Mouse (Mus musculus) adrenal gland, postnatal 25 days (tissue): ENCODE results near the gene Zfp292. TPM values are rescaled to one million over a fixed set of nuclear protein-coding genes. Genes with fewer than 3 reads are reported as not detected.
"Not testable (repeated sequence)": the region's sequence is repeated elsewhere in the genome, so short reads cannot be mapped to it uniquely, and the experiment has no call there.

Experiments
- DNase-seq: peaks from one replicate; pipeline ENCODE4 v3.0.0; 2021; ENCODE audit warnings: mixed read lengths
- long read RNA-seq: library from polyadenylated mRNA; stranded (forward); transcript quantifications from one replicate; pipeline ENCODE4 v2.0.0, GENCODE M21; 2021
- total RNA-seq: library from RNA; stranded (reverse); gene quantifications from 2 replicates; pipeline ENCODE4 v1.2.3, GENCODE M21; 2021

Gene Zfp292
- 22.6 TPM in 2 replicates for total RNA-seq
- long read RNA-seq, full-length matches to known transcripts: 3 of 5 reads
- long read RNA-seq, partial matches to known transcripts: 0 of 5 reads
- long read RNA-seq, other reads (novel, unspliced or antisense): 2 of 5 reads

GRCm38 (mm10) chr4:34882818-34883217, at the start of gene Zfp292:
TSS of gene Zfp292 (minus strand) at chr4:34882960.
- DNase-seq: peak; percentile 94

- not testable (repeated sequence) for DNase-seq
Observed at GRCm38 (mm10) chr4:34928386-34928785, 45.6 kb upstream of the Zfp292 start.

- peak; percentile 15 for DNase-seq
Observed at GRCm38 (mm10) chr4:34922177-34922870, 39.6 kb upstream of the Zfp292 start.

- no peak for DNase-seq
Observed at GRCm38 (mm10) chr4:34917400-34917799, 34.6 kb upstream of the Zfp292 start.

GRCm38 (mm10) chr4:34912171-34912570, 29.4 kb upstream of the Zfp292 start:
- no peak for DNase-seq

- no peak for DNase-seq
Observed at GRCm38 (mm10) chr4:34911401-34911800, 28.6 kb upstream of the Zfp292 start.

- no peak for DNase-seq
Observed at GRCm38 (mm10) chr4:34908127-34908526, 25.4 kb upstream of the Zfp292 start.

GRCm38 (mm10) chr4:34907026-34907425, 24.3 kb upstream of the Zfp292 start:
- no peak for DNase-seq

- no peak for DNase-seq
Observed at GRCm38 (mm10) chr4:34906151-34906550, 23.4 kb upstream of the Zfp292 start.

GRCm38 (mm10) chr4:34905396-34905795, 22.6 kb upstream of the Zfp292 start:
- DNase-seq: no peak

- not testable (repeated sequence) for DNase-seq
Observed at GRCm38 (mm10) chr4:34901582-34901981, 18.8 kb upstream of the Zfp292 start.

- DNase-seq: no peak
Observed at GRCm38 (mm10) chr4:34901166-34901565, 18.4 kb upstream of the Zfp292 start.

- DNase-seq: no peak
Observed at GRCm38 (mm10) chr4:34900155-34900554, 17.4 kb upstream of the Zfp292 start.

- DNase-seq: no peak
Observed at GRCm38 (mm10) chr4:34899322-34899721, 16.6 kb upstream of the Zfp292 start.

- DNase-seq: no peak
Observed at GRCm38 (mm10) chr4:34898497-34898896, 15.7 kb upstream of the Zfp292 start.

GRCm38 (mm10) chr4:34893479-34893878, 10.7 kb upstream of the Zfp292 start, which contains the start of gene Cga:
TSS of gene Cga (plus strand) at chr4:34893779.
- no peak for DNase-seq

GRCm38 (mm10) chr4:34889812-34890185, 7.0 kb upstream of the Zfp292 start:
- DNase-seq: no peak

- no peak for DNase-seq
Observed at GRCm38 (mm10) chr4:34889101-34889811, 6.5 kb upstream of the Zfp292 start.

- no peak for DNase-seq
Observed at GRCm38 (mm10) chr4:34887295-34887694, 4.5 kb upstream of the Zfp292 start.

- peak; percentile 77 for DNase-seq
Observed at GRCm38 (mm10) chr4:34886490-34887111, 3.8 kb upstream of the Zfp292 start.

GRCm38 (mm10) chr4:34885631-34886351, 3.0 kb upstream of the Zfp292 start:
- no peak for DNase-seq

- DNase-seq: no peak
Observed at GRCm38 (mm10) chr4:34883366-34884029, 738 bp upstream of the Zfp292 start.
